Mouse (Mus musculus): ENCODE measurements around the gene Bmx. TPM values are rescaled to one million over a fixed set of nuclear protein-coding genes. Genes with fewer than 3 reads are reported as not detected.

Gene Bmx
- polyA plus RNA-seq, 1 experiment from 2014 or later, result 3.6 TPM

GRCm38 (mm10) chrX:164246722-164247121, 11.3 kb downstream of the Bmx start:
- no peak for DNase-seq (ENCODE audit: low spot score)
- 42% methylated on average over 2 of the region's 2 CpGs for WGBS
- Histone ChIP-seq H3K4me3 (no peak overlapping the region), H3K36me3 (no peaks in the 10 kb centered on the region), H3K9me3 (no peaks in the 10 kb centered on the region), H3K27me3 (ENCODE audit: insufficient read depth, poor library complexity, severe bottlenecking) (0 out of 2 replicates have a peak, but pooled peaks cover 7% of the 10 kb centered on the region), H3K4me1 (no peaks in the 10 kb centered on the region), H3K27ac (no peak overlapping the region)

- WGBS, result 23% methylated on average over 5 of the region's 5 CpGs
- Histone ChIP-seq H3K27ac (no peak overlapping the region), H3K36me3 (no peaks in the 10 kb centered on the region), H3K9me3 (no peaks in the 10 kb centered on the region), H3K4me1 (no peaks in the 10 kb centered on the region), H3K4me3 (no peak overlapping the region), H3K27me3 (ENCODE audit: insufficient read depth, poor library complexity, severe bottlenecking) (0 out of 2 replicates have a peak, but pooled peaks cover 7% of the 10 kb centered on the region)
- DNase-seq (ENCODE audit: low spot score), result no peak
These were observed 12.3 kb downstream of the Bmx start for GRCm38 (mm10) chrX:164245714-164246113.

GRCm38 (mm10) chrX:164233380-164233779, 24.6 kb downstream of the Bmx start:
- Histone ChIP-seq H3K27me3 (ENCODE audit: insufficient read depth, poor library complexity, severe bottlenecking) (no peaks in the 10 kb centered on the region), H3K4me1 (no peaks in the 10 kb centered on the region), H3K27ac (no peak overlapping the region), H3K4me3 (no peak overlapping the region), H3K9me3 (no peaks in the 10 kb centered on the region), H3K36me3 (peaks cover 3% of the 10 kb centered on the region; the same call in 1 of the 2 replicates)
- 58% methylated on average over 8 of the region's 8 CpGs for WGBS
- no peak for DNase-seq (ENCODE audit: low spot score)

- H3K4me1 ChIP-seq, result no peaks in the 10 kb centered on the region
- no peaks in the 10 kb centered on the region for H3K9me3 ChIP-seq
- H3K27me3 ChIP-seq (ENCODE audit: insufficient read depth, poor library complexity, severe bottlenecking), result no peaks in the 10 kb centered on the region
- 60% methylated on average over 2 of the region's 2 CpGs for WGBS
- H3K36me3 ChIP-seq, result no peaks in the 10 kb centered on the region
- no peak overlapping the region for H3K4me3 ChIP-seq
- no peak overlapping the region for H3K27ac ChIP-seq
- DNase-seq (ENCODE audit: low spot score), result no peak
These were observed 36.0 kb downstream of the Bmx start for GRCm38 (mm10) chrX:164221989-164222388.

- H3K27me3 ChIP-seq (ENCODE audit: insufficient read depth, poor library complexity, severe bottlenecking), result no peaks in the 10 kb centered on the region
- no peak for DNase-seq (ENCODE audit: low spot score)
- H3K27ac ChIP-seq, result no peak overlapping the region
- H3K4me1 ChIP-seq, result no peaks in the 10 kb centered on the region
- no peaks in the 10 kb centered on the region for H3K9me3 ChIP-seq
- H3K4me3 ChIP-seq, result no peak overlapping the region
- WGBS, result 69% methylated on average over 5 of the region's 5 CpGs
- no peaks in the 10 kb centered on the region for H3K36me3 ChIP-seq
These were observed 57.4 kb downstream of the Bmx start for GRCm38 (mm10) chrX:164200547-164200946.

- Histone ChIP-seq H3K36me3 (no peaks in the 10 kb centered on the region), H3K27ac (no peak overlapping the region), H3K9me3 (no peaks in the 10 kb centered on the region), H3K27me3 (ENCODE audit: insufficient read depth, poor library complexity, severe bottlenecking) (no peaks in the 10 kb centered on the region), H3K4me1 (no peaks in the 10 kb centered on the region), H3K4me3 (no peak overlapping the region)
- DNase-seq (ENCODE audit: low spot score), result no peak
- 79% methylated on average over 2 of the region's 2 CpGs for WGBS
These were observed 60.3 kb downstream of the Bmx start for GRCm38 (mm10) chrX:164197679-164198078.

GRCm38 (mm10) chrX:164189880-164190279, 68.1 kb downstream of the Bmx start:
- no peaks in the 10 kb centered on the region for H3K4me1 ChIP-seq
- no peaks in the 10 kb centered on the region for H3K9me3 ChIP-seq
- no peak overlapping the region for H3K4me3 ChIP-seq
- no peak for DNase-seq (ENCODE audit: low spot score)
- no peaks in the 10 kb centered on the region for H3K27me3 ChIP-seq (ENCODE audit: insufficient read depth, poor library complexity, severe bottlenecking)
- no peaks in the 10 kb centered on the region for H3K36me3 ChIP-seq
- no peak overlapping the region for H3K27ac ChIP-seq

GRCm38 (mm10) chrX:164183844-164184243, 74.1 kb downstream of the Bmx start:
- Histone ChIP-seq H3K36me3 (no peaks in the 10 kb centered on the region), H3K9me3 (no peaks in the 10 kb centered on the region), H3K4me1 (no peaks in the 10 kb centered on the region), H3K27me3 (ENCODE audit: insufficient read depth, poor library complexity, severe bottlenecking) (peaks cover 5% of the 10 kb centered on the region; the same call in 1 of the 2 replicates), H3K27ac (no peak overlapping the region), H3K4me3 (no peak overlapping the region)
- WGBS, result 32% methylated on average over 3 of the region's 3 CpGs
- no peak for DNase-seq (ENCODE audit: low spot score)

GRCm38 (mm10) chrX:164179746-164180145, 78.2 kb downstream of the Bmx start:
- Histone ChIP-seq H3K27ac (no peak overlapping the region), H3K9me3 (no peaks in the 10 kb centered on the region), H3K36me3 (no peaks in the 10 kb centered on the region), H3K4me1 (no peaks in the 10 kb centered on the region), H3K4me3 (no peak overlapping the region), H3K27me3 (ENCODE audit: insufficient read depth, poor library complexity, severe bottlenecking) (peaks cover 5% of the 10 kb centered on the region; the same call in 1 of the 2 replicates)
- WGBS, result 25% methylated on average over 3 of the region's 3 CpGs
- DNase-seq (ENCODE audit: low spot score), result no peak

- no peak for DNase-seq (ENCODE audit: low spot score)
- peaks cover 5% of the 10 kb centered on the region; the same call in 1 of the 2 replicates for H3K27me3 ChIP-seq (ENCODE audit: insufficient read depth, poor library complexity, severe bottlenecking)
- no peaks in the 10 kb centered on the region for H3K9me3 ChIP-seq
- no peak overlapping the region for H3K4me3 ChIP-seq
- no peaks in the 10 kb centered on the region for H3K36me3 ChIP-seq
- WGBS, result 78% methylated on average over 2 of the region's 2 CpGs
- H3K27ac ChIP-seq, result no peak overlapping the region
- H3K4me1 ChIP-seq, result no peaks in the 10 kb centered on the region
These were observed 79.1 kb downstream of the Bmx start for GRCm38 (mm10) chrX:164178856-164179255.

- no peaks in the 10 kb centered on the region for H3K9me3 ChIP-seq
- H3K4me3 ChIP-seq, result no peak overlapping the region
- no peaks in the 10 kb centered on the region for H3K27me3 ChIP-seq (ENCODE audit: insufficient read depth, poor library complexity, severe bottlenecking)
- 72% methylated on average over 2 of the region's 2 CpGs for WGBS
- H3K27ac ChIP-seq, result no peak overlapping the region
- H3K36me3 ChIP-seq, result no peaks in the 10 kb centered on the region
- DNase-seq (ENCODE audit: low spot score), result no peak
- no peaks in the 10 kb centered on the region for H3K4me1 ChIP-seq
These were observed 82.2 kb downstream of the Bmx start for GRCm38 (mm10) chrX:164175780-164176179.

- Histone ChIP-seq H3K27ac (no peak overlapping the region), H3K4me1 (no peaks in the 10 kb centered on the region), H3K4me3 (no peak overlapping the region), H3K36me3 (no peaks in the 10 kb centered on the region), H3K27me3 (ENCODE audit: insufficient read depth, poor library complexity, severe bottlenecking) (no peaks in the 10 kb centered on the region), H3K9me3 (no peaks in the 10 kb centered on the region)
- WGBS, result 79% methylated on average over 1 of the region's 1 CpGs
- DNase-seq (ENCODE audit: low spot score), result no peak
These were observed 82.7 kb downstream of the Bmx start for GRCm38 (mm10) chrX:164175311-164175710.

GRCm38 (mm10) chrX:164173880-164174279, 84.1 kb downstream of the Bmx start:
- no peaks in the 10 kb centered on the region for H3K4me1 ChIP-seq
- H3K27me3 ChIP-seq (ENCODE audit: insufficient read depth, poor library complexity, severe bottlenecking), result no peaks in the 10 kb centered on the region
- 84% methylated on average over 4 of the region's 4 CpGs for WGBS

GRCm38 (mm10) chrX:164171034-164171433, 87.0 kb downstream of the Bmx start:
- H3K27me3 ChIP-seq (ENCODE audit: insufficient read depth, poor library complexity, severe bottlenecking), result no peaks in the 10 kb centered on the region
- H3K27ac ChIP-seq, result no peak overlapping the region
- DNase-seq (ENCODE audit: low spot score), result no peak
- H3K4me3 ChIP-seq, result no peak overlapping the region
- H3K9me3 ChIP-seq, result no peaks in the 10 kb centered on the region
- WGBS, result 66% methylated on average over 2 of the region's 2 CpGs
- no peaks in the 10 kb centered on the region for H3K36me3 ChIP-seq
- no peaks in the 10 kb centered on the region for H3K4me1 ChIP-seq

More at GRCm38 (mm10) chrX:164173880-164174279, 84.1 kb downstream of the Bmx start:
- Histone ChIP-seq H3K27ac (no peak overlapping the region), H3K9me3 (no peaks in the 10 kb centered on the region), H3K4me3 (no peak overlapping the region), H3K36me3 (no peaks in the 10 kb centered on the region)
- DNase-seq (ENCODE audit: low spot score), result no peak
